Mouse (Mus musculus): ENCODE results near the gene Dnah2. TPM values are rescaled to one million over a fixed set of nuclear protein-coding genes. Genes with fewer than 3 reads are reported as not detected.

Dnah2 gene
- polyA plus RNA-seq, 1 experiment, result 3.1 TPM

DNA sequence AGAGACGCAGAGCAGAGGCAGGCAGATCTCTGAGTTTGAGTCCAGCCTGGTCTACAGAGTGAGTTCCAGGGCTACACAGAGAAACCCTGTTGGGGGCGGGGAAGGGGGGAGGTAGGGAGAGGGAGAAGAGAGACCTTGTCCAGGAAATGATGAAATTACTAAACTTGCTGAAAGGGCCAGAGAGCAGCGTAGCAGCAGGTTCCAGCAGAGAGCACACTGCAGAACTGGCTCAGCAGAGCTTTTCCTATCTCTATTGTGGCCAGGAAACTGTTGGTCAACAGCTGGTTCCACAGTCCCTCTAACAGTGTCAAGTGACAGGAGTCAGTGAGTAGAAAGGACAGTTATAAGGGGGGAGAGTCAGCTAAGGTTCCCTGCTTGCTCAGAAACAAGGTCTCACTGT, 169.3 kb downstream of the Dnah2 start:
- WGBS, result 67% methylated on average over 3 of the region's 3 CpGs
- no peak overlapping the region for H3K4me3 ChIP-seq (replicated peaks; ENCODE audit: extremely low read depth, low read depth, low read length)
- TF ChIP-seq CTCF (IDR thresholded peaks at IDR 0.05; ENCODE audit: insufficient read depth, low read length), result no peak
- TF ChIP-seq POLR2A (IDR thresholded peaks at IDR 0.05; ENCODE audit: borderline replicate concordance, extremely low read depth, low read depth, low read length), result no peak

GRCm38 (mm10) chr11:69377766-69378165, 171.1 kb downstream of the Dnah2 start:
- no peaks in the 10 kb centered on the region for H3K4me1 ChIP-seq (ENCODE audit: control insufficient read depth, insufficient read depth, low read length)
- no peak for DNase-seq
- no peak overlapping the region for H3K4me3 ChIP-seq (replicated peaks; ENCODE audit: extremely low read depth, low read depth, low read length)
- 63% methylated on average over 3 of the region's 3 CpGs for WGBS
- TF ChIP-seq POLR2A (IDR thresholded peaks at IDR 0.05; ENCODE audit: borderline replicate concordance, extremely low read depth, low read depth, low read length) (no peak), CTCF (IDR thresholded peaks at IDR 0.05; ENCODE audit: insufficient read depth, low read length) (no peak)

More for the DNA sequence above, 169.3 kb downstream of the Dnah2 start:
- no peaks in the 10 kb centered on the region for H3K4me1 ChIP-seq (ENCODE audit: control insufficient read depth, insufficient read depth, low read length)
- no peak for DNase-seq

DNA sequence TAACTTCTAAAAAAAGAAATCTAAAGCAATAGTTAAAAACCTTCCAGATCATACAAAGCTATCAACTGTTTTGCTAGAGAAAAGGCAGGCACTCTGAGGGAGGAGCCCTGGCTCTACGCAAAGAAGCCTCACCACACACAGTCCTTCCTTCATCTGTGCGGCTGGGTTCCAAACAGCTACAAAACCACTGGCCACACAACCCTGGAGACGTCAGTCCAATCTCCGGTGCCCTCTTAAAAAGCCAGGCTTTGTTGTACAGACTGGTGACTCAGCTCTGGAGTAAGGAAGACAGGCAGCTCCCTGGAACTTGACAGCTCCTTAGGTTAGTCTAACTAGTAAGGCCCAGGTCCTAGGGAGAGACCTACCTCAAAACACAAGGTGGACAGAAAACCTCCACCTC, 173.3 kb downstream of the Dnah2 start:
- no peak for DNase-seq
- Histone ChIP-seq H3K4me3 (replicated peaks; ENCODE audit: extremely low read depth, low read depth, low read length) (no peak overlapping the region), H3K4me1 (ENCODE audit: control insufficient read depth, insufficient read depth, low read length) (no peaks in the 10 kb centered on the region)
- WGBS, result 90% methylated on average over 4 of the region's 4 CpGs
- TF ChIP-seq POLR2A (IDR thresholded peaks at IDR 0.05; ENCODE audit: borderline replicate concordance, extremely low read depth, low read depth, low read length) (no peak), CTCF (IDR thresholded peaks at IDR 0.05; ENCODE audit: insufficient read depth, low read length) (no peak)

DNA sequence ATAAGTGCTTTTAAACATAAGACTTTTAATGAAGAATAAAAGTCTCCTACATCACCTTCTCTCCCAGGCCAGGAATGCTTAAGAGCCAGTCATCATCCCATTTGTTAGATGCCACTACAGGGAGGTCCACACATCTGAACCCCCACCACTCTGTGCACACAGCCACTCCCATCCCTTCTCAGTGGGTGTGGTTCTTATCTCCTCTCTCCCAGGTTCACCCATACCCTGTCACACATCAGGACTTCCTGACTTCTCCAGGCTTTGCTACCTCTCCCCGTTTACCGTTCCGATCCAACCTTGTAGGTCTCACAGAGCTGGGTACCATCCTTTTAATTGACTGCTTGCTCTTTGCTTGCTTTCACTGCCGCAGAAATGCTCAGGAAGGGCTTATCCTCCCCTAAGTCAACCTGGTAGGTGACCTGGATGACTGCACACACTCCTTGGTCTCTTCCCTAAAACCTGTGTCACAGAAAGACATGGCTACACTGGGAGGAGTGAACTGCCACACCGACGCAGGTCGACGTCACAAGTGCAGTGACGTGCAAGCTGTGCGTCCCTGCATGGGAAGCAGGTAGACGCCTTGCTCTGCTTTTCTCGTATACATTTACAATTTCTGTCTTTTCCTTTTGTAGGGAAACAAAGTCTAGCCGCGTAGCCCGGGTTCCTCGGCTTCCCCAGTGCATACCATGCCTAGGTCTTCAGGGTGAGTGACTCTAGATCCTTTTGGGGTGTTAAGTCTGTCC, 175.5 kb downstream of the Dnah2 start:
- Histone ChIP-seq H3K4me3 (replicated peaks; ENCODE audit: extremely low read depth, low read depth, low read length) (no peak overlapping the region), H3K4me1 (ENCODE audit: control insufficient read depth, insufficient read depth, low read length) (no peaks in the 10 kb centered on the region)
- no peak for DNase-seq
- WGBS, result 91% methylated on average over 16 of the region's 16 CpGs
- no peak for TF ChIP-seq CTCF (IDR thresholded peaks at IDR 0.05; ENCODE audit: insufficient read depth, low read length)
- TF ChIP-seq POLR2A (IDR thresholded peaks at IDR 0.05; ENCODE audit: borderline replicate concordance, extremely low read depth, low read depth, low read length), result no peak

DNA sequence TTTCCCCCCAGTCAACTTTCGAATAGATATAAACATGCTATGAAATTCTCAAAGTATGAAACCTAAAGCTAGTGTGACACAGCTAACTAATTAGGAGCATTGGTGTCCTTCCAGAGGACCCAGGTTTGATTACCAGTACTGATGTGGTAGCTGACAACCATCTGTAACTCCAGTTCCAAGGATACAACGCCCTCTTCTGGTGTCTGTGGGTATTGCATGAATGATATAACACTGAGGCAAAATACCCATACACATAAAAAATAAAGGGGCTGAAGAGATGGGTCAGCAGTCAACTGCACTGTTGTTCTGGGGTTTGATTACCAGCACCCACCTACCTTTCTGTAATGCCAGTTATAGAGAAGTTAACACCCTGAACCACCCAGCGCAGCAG, 176.1 kb downstream of the Dnah2 start:
- Histone ChIP-seq H3K4me1 (ENCODE audit: control insufficient read depth, insufficient read depth, low read length) (peaks cover 2% of the 10 kb centered on the region), H3K4me3 (replicated peaks; ENCODE audit: extremely low read depth, low read depth, low read length) (no peak overlapping the region)
- 0 out of 2 replicates have a peak, but pooled peaks have one; percentile 7 for TF ChIP-seq CTCF (IDR thresholded peaks at IDR 0.05; ENCODE audit: insufficient read depth, low read length)
- TF ChIP-seq POLR2A (IDR thresholded peaks at IDR 0.05; ENCODE audit: borderline replicate concordance, extremely low read depth, low read depth, low read length), result no peak
- no peak for DNase-seq
- 60% methylated on average over 3 of the region's 3 CpGs for WGBS

DNA sequence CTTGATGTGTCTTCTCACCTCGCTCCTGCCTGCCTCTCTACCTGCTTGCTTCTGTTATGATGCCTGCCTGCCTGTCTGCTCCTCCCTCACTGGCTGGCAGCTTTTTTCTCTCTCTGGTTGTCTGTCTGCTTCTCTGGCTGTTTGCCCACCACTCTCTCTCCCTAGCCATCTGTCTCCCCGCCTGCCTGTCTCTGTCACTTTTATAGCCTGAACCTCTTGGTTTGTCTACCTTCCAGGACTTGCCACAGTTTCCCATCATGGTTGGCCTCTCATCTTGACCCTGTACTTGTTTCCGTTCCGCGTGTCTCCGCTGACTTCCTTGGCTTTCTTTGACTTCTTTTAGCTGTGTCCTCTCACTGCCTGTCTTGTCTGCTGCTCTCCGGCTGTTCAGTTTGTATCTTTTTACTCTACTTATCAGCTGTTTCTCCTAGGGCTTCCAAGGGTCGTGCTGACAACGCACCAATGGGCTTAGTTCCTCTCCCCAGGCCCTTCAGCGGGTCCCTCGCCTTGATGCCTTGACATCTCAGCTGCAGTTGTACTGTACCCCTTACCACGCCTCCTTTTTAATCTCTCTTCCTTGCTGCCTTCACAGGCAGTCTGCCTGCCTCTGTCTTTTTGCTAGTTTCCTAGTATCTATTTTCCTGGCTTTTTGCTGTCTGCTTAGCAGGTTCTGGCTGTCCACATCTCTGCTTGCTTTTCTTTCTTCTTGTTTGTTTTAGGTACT, 176.7 kb downstream of the Dnah2 start:
- peaks cover 3% of the 10 kb centered on the region for H3K4me1 ChIP-seq (ENCODE audit: control insufficient read depth, insufficient read depth, low read length)
- no peak overlapping the region for H3K4me3 ChIP-seq (replicated peaks; ENCODE audit: extremely low read depth, low read depth, low read length)
- TF ChIP-seq CTCF (IDR thresholded peaks at IDR 0.05; ENCODE audit: insufficient read depth, low read length) (no peak), POLR2A (IDR thresholded peaks at IDR 0.05; ENCODE audit: borderline replicate concordance, extremely low read depth, low read depth, low read length) (no peak)
- DNase-seq, result no peak
- WGBS, result 50% methylated on average over 12 of the region's 12 CpGs

GRCm38 (mm10) chr11:69371601-69372000, 177.3 kb downstream of the Dnah2 start:
- Histone ChIP-seq H3K4me1 (ENCODE audit: control insufficient read depth, insufficient read depth, low read length) (peaks cover 3% of the 10 kb centered on the region), H3K4me3 (replicated peaks; ENCODE audit: extremely low read depth, low read depth, low read length) (no peak overlapping the region)
- 73% methylated on average over 12 of the region's 12 CpGs for WGBS
- no peak for DNase-seq
- TF ChIP-seq POLR2A (IDR thresholded peaks at IDR 0.05; ENCODE audit: borderline replicate concordance, extremely low read depth, low read depth, low read length), result no peak
- no peak for TF ChIP-seq CTCF (IDR thresholded peaks at IDR 0.05; ENCODE audit: insufficient read depth, low read length)

DNA sequence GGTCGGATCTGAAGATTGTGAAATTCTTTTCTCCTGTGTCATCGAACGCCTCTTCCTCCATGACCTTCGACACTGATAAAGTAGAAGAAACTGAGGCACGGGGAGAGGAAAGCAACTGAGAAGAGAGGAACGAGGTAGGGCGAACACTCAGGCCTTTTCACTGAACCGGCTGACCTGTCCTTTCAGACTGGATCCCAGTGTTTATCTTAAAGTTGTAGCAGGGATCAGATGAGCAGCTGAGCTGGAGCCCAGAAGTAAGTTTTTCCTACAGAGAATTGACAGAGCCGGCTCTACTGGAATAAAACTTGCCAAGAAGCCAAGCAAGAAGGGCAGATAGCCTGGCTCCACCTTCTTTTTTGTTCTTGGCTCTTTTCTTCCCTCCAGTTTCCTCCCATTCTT, 178.1 kb downstream of the Dnah2 start:
- TF ChIP-seq CTCF (IDR thresholded peaks at IDR 0.05; ENCODE audit: insufficient read depth, low read length), result no peak
- TF ChIP-seq POLR2A (IDR thresholded peaks at IDR 0.05; ENCODE audit: borderline replicate concordance, extremely low read depth, low read depth, low read length), result no peak
- no peak for DNase-seq
- Histone ChIP-seq H3K4me1 (ENCODE audit: control insufficient read depth, insufficient read depth, low read length) (peaks cover 7% of the 10 kb centered on the region), H3K4me3 (replicated peaks; ENCODE audit: extremely low read depth, low read depth, low read length) (no peak overlapping the region)
- WGBS, result 29% methylated on average over 9 of the region's 9 CpGs

Other genes starting within 250 kb of the Dnah2 start
- gene Cntrob, start 225.3 kb downstream of the Dnah2 start, polyA plus RNA-seq (2012; rRNA removed), result 5.0 and 6.9 TPM in 2 replicates
- gene Trappc1, start 225.1 kb downstream of the Dnah2 start, polyA plus RNA-seq (2012; rRNA removed), result 26.7 and 48.5 TPM in 2 replicates
- gene Kcnab3, start 222.9 kb downstream of the Dnah2 start, polyA plus RNA-seq (2012; rRNA removed), result 1.6 and 2.2 TPM in 2 replicates
- gene Rnf227, start 208.6 kb downstream of the Dnah2 start, polyA plus RNA-seq (2012; rRNA removed), result 1.0 and 4.3 TPM in 2 replicates
- gene Chd3, start 179.7 kb downstream of the Dnah2 start, polyA plus RNA-seq (2012; rRNA removed), result 120 and 135 TPM in 2 replicates
- gene Naa38, start 153.6 kb downstream of the Dnah2 start, polyA plus RNA-seq (2012; rRNA removed), result 129 and 141 TPM in 2 replicates
- gene Cyb5d1, start 153.5 kb downstream of the Dnah2 start, polyA plus RNA-seq (2012; rRNA removed), result 21.9 and 24.7 TPM in 2 replicates
- 37.8 and 63.1 TPM in 2 replicates for gene Tmem88, start 150.9 kb downstream of the Dnah2 start, polyA plus RNA-seq (2012; rRNA removed)
- 19.4 and 21.0 TPM in 2 replicates for gene Kdm6b, start 135.4 kb downstream of the Dnah2 start, polyA plus RNA-seq (2012; rRNA removed)
- gene Efnb3, start 11.1 kb upstream of the Dnah2 start, polyA plus RNA-seq (2012; rRNA removed), result 0.88 and 1.0 TPM in 2 replicates
- 11.9 and 15.0 TPM in 2 replicates for gene Wrap53, start 31.1 kb upstream of the Dnah2 start, polyA plus RNA-seq (2012; rRNA removed)
- gene Trp53, start 31.2 kb upstream of the Dnah2 start, polyA plus RNA-seq (2012; rRNA removed), result 66.8 and 75.0 TPM in 2 replicates
- 8.4 and 15.9 TPM in 2 replicates for gene Atp1b2, start 56.8 kb upstream of the Dnah2 start, polyA plus RNA-seq (2012; rRNA removed)
- gene Shbg, start 68.8 kb upstream of the Dnah2 start, polyA plus RNA-seq (2012; rRNA removed), result not detected in 2 replicates
- 3.4 and 6.1 TPM in 2 replicates for gene Sat2, start 72.9 kb upstream of the Dnah2 start, polyA plus RNA-seq (2012; rRNA removed)
- 54.4 and 66.9 TPM in 2 replicates for gene Fxr2, start 83.9 kb upstream of the Dnah2 start, polyA plus RNA-seq (2012; rRNA removed)
- 0.14 and 5.5 TPM in 2 replicates for gene Sox15, start 106.2 kb upstream of the Dnah2 start, polyA plus RNA-seq (2012; rRNA removed)
- 67.3 and 88.1 TPM in 2 replicates for gene Mpdu1, start 113.5 kb upstream of the Dnah2 start, polyA plus RNA-seq (2012; rRNA removed)
- 65.6 and 82.8 TPM in 2 replicates for gene Cd68, start 117.0 kb upstream of the Dnah2 start, polyA plus RNA-seq (2012; rRNA removed)
- 152 and 265 TPM in 2 replicates for gene Eif4a1, start 123.3 kb upstream of the Dnah2 start, polyA plus RNA-seq (2012; rRNA removed)
- 43.6 and 55.0 TPM in 2 replicates for gene Senp3, start 133.0 kb upstream of the Dnah2 start, polyA plus RNA-seq (2012; rRNA removed)
- 16.2 and 21.3 TPM in 2 replicates for gene Tnfsf13, start 136.7 kb upstream of the Dnah2 start, polyA plus RNA-seq (2012; rRNA removed)
- gene Tnfsf12, start 146.7 kb upstream of the Dnah2 start, polyA plus RNA-seq (2012; rRNA removed), result 84.2 and 98.8 TPM in 2 replicates
- gene Tnfsfm13, start 147.0 kb upstream of the Dnah2 start, polyA plus RNA-seq (2012; rRNA removed), result 12.7 and 20.0 TPM in 2 replicates
- 32.0 and 51.1 TPM in 2 replicates for gene Polr2a, start 209.5 kb upstream of the Dnah2 start, polyA plus RNA-seq (2012; rRNA removed)
- gene Slc35g3, start 212.9 kb upstream of the Dnah2 start, polyA plus RNA-seq (2012; rRNA removed), result 1.4 and 2.3 TPM in 2 replicates
- 104 and 106 TPM in 2 replicates for gene Zbtb4, start 216.8 kb upstream of the Dnah2 start, polyA plus RNA-seq (2012; rRNA removed)
- 31.5 and 38.0 TPM in 2 replicates for gene Chrnb1, start 246.8 kb upstream of the Dnah2 start, polyA plus RNA-seq (2012; rRNA removed)